Mouse (Mus musculus): Measurements from ENCODE around the gene Hes3.

Gene Hes3

GRCm38 (mm10) chr4:152257070-152257469 lies 34.4 kb downstream of the Hes3 start:
- peak; percentile 76 for DNase-seq (ENCODE audit: low read depth)

- DNase-seq (ENCODE audit: low read depth): no peak
Measured at GRCm38 (mm10) chr4:152253183-152253759, 38.2 kb downstream of the Hes3 start.

- DNase-seq (ENCODE audit: low read depth): no peak
Measured at GRCm38 (mm10) chr4:152250615-152251014, 40.8 kb downstream of the Hes3 start.

GRCm38 (mm10) chr4:152247195-152247594 lies 44.3 kb downstream of the Hes3 start:
- DNase-seq (ENCODE audit: low read depth): no peak

- DNase-seq (ENCODE audit: low read depth): no peak
Measured at GRCm38 (mm10) chr4:152246011-152246410, 45.5 kb downstream of the Hes3 start.

- DNase-seq (ENCODE audit: low read depth): no peak
Measured at GRCm38 (mm10) chr4:152244545-152245522, 46.6 kb downstream of the Hes3 start.

GRCm38 (mm10) chr4:152243969-152244368 lies 47.5 kb downstream of the Hes3 start:
- no peak for DNase-seq (ENCODE audit: low read depth)

- DNase-seq (ENCODE audit: low read depth): no peak
Measured at GRCm38 (mm10) chr4:152243241-152243891, 48.1 kb downstream of the Hes3 start.

GRCm38 (mm10) chr4:152239974-152240373 lies 51.5 kb downstream of the Hes3 start:
- DNase-seq (ENCODE audit: low read depth): no peak
